Mouse (Mus musculus) layer of hippocampus, adult 9-10 months (tissue): ENCODE results near the gene Rplp1.

ENCODE experiments used
- DNase-seq: peaks from one replicate; pipeline ENCODE4 v3.0.0; 2022; ENCODE audit warnings: low spot score

Gene Rplp1

GRCm38 (mm10) chr9:61911300-61912128 lies 2.8 kb downstream of the Rplp1 start:
- no peak for DNase-seq

- DNase-seq, result no peak
These were observed 3.7 kb downstream of the Rplp1 start for GRCm38 (mm10) chr9:61910526-61911256.

- DNase-seq, result no peak
These were observed 4.7 kb downstream of the Rplp1 start for GRCm38 (mm10) chr9:61909633-61910032.

GRCm38 (mm10) chr9:61908832-61909407 lies 5.4 kb downstream of the Rplp1 start:
- no peak for DNase-seq

GRCm38 (mm10) chr9:61908341-61908740 lies 6.0 kb downstream of the Rplp1 start:
- no peak for DNase-seq

- no peak for DNase-seq
These were observed 6.6 kb downstream of the Rplp1 start for GRCm38 (mm10) chr9:61907621-61908295.

- DNase-seq, result no peak
These were observed 7.4 kb downstream of the Rplp1 start for GRCm38 (mm10) chr9:61906912-61907311.

GRCm38 (mm10) chr9:61905576-61905975 lies 8.8 kb downstream of the Rplp1 start:
- no peak for DNase-seq

- no peak for DNase-seq
These were observed 10.1 kb downstream of the Rplp1 start for GRCm38 (mm10) chr9:61904201-61904600.

GRCm38 (mm10) chr9:61902445-61902844 lies 11.9 kb downstream of the Rplp1 start:
- DNase-seq, result no peak

GRCm38 (mm10) chr9:61901574-61901973 lies 12.8 kb downstream of the Rplp1 start:
- no peak for DNase-seq

- peak; percentile 55 for DNase-seq
These were observed 14.5 kb downstream of the Rplp1 start for GRCm38 (mm10) chr9:61899804-61900203.

GRCm38 (mm10) chr9:61898401-61898800 lies 15.9 kb downstream of the Rplp1 start:
- peak; percentile 75 for DNase-seq

GRCm38 (mm10) chr9:61895014-61895413 lies 19.3 kb downstream of the Rplp1 start:
- no peak for DNase-seq

GRCm38 (mm10) chr9:61889855-61890254 lies 24.5 kb downstream of the Rplp1 start:
- DNase-seq, result no peak

GRCm38 (mm10) chr9:61887661-61888379 lies 26.5 kb downstream of the Rplp1 start:
- DNase-seq, result no peak

- no peak for DNase-seq
These were observed 28.4 kb downstream of the Rplp1 start for GRCm38 (mm10) chr9:61885964-61886363.

- no peak for DNase-seq
These were observed 29.4 kb downstream of the Rplp1 start for GRCm38 (mm10) chr9:61884936-61885335.

- no peak for DNase-seq
These were observed 30.0 kb downstream of the Rplp1 start for GRCm38 (mm10) chr9:61884375-61884774.

- DNase-seq, result no peak
These were observed 32.2 kb downstream of the Rplp1 start for GRCm38 (mm10) chr9:61882179-61882578.

- peak; percentile 65 for DNase-seq
These were observed 35.5 kb downstream of the Rplp1 start for GRCm38 (mm10) chr9:61878889-61879288.
